Comparison of ENCODE assay signal across 9 mouse cellular contexts in the genomic region with DNA sequence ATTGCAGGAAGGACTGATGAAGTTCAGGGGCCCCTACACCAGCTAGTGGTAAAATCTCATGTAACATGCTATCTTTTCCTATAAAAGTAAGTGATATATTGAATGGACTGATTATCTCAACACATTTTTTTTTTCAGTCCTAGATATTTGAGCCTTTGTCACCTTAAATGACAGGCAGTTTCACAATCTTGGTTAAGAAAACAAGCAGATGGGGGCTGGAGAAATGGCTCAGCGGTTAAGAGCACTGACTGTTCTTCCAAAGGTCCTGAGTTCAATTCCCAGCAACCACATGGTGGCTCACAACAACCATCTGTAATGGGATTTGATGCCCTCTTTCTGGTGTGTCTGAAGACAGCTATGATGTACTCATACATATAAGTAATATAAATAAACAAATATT. TPM values are rescaled to one million over a fixed set of nuclear protein-coding genes. Genes with fewer than 3 reads are reported as not detected.
A peak's percentile ranks its signal among the peaks of the same experiment; 100 is the strongest.
DNase-seq lines count a peak whose midpoint lies in the region; ATAC-seq and TF ChIP-seq lines count a peak whose summit lies in the region.
"Had no signal": no experiment of that assay in that cellular context is flagged by ENCODE, and none has a peak within 500 bp of the region (broad histone marks: within the 10 kb centered on the region; RNA-seq: fewer than 3 reads in every experiment).

No protein-coding gene starts in this region.

- peak overlapping the region; percentile 80; the same call in 1 of the 2 replicates for H3K4me3 ChIP-seq in lung, postnatal 0 days (ENCODE audit: low read depth, low read length)
- H3K4me3 ChIP-seq in lung, adult 2 months (replicated peaks; ENCODE audit: extremely low read depth, low read depth, low read length), result no peak overlapping the region
- H3K4me3 ChIP-seq in forebrain, embryonic 16.5 days (replicated peaks; ENCODE audit: low read length), result no peak overlapping the region
- peak overlapping the region; percentile 97; the same call in 1 of the 2 replicates for H3K4me3 ChIP-seq in liver, embryonic 12.5 days
- peak overlapping the region; percentile 90; the same call in 1 of the 2 replicates for H3K4me3 ChIP-seq in stomach, embryonic 15.5 days (replicated peaks)

- no peak for ATAC-seq in lung, postnatal 0 days
- ATAC-seq in forebrain, embryonic 16.5 days, result no peak
- no peak for ATAC-seq in liver, embryonic 12.5 days
- no peak for ATAC-seq in stomach, embryonic 15.5 days (ENCODE audit: insufficient read depth, low FRiP score, low read depth)
- ATAC-seq: inflammation-experienced regulatory T-cells, adult 6 months had no signal

- no peak overlapping the region for H3K27ac ChIP-seq in lung, postnatal 0 days (ENCODE audit: low read length)
- H3K27ac ChIP-seq in forebrain, embryonic 16.5 days (ENCODE audit: low read length), result no peak overlapping the region
- H3K27ac ChIP-seq in liver, embryonic 12.5 days, result no peak overlapping the region
- H3K27ac ChIP-seq in stomach, embryonic 15.5 days, result no peak overlapping the region

- no peaks in the 10 kb centered on the region for H3K27me3 ChIP-seq in lung, postnatal 0 days (replicated peaks; ENCODE audit: insufficient read depth, low read length)
- H3K27me3 ChIP-seq in forebrain, embryonic 16.5 days (replicated peaks; ENCODE audit: control insufficient read depth, insufficient read depth, low read length), result no peaks in the 10 kb centered on the region
- H3K27me3 ChIP-seq in liver, embryonic 12.5 days (replicated peaks), result no peaks in the 10 kb centered on the region
- no peaks in the 10 kb centered on the region for H3K27me3 ChIP-seq in stomach, embryonic 15.5 days (replicated peaks)

- TF ChIP-seq POLR2A in lung, adult 2 months (IDR thresholded peaks at IDR 0.05; ENCODE audit: borderline replicate concordance, extremely low read depth, low read depth, low read length), result no peak

- no peak for TF ChIP-seq EP300 in lung, postnatal 0 days (IDR thresholded peaks at IDR 0.05)

- no peak for TF ChIP-seq CTCF in lung, postnatal 0 days (IDR thresholded peaks at IDR 0.05)
- no peak for TF ChIP-seq CTCF in lung, adult 2 months (IDR thresholded peaks at IDR 0.05; ENCODE audit: insufficient read depth, low read length)

- H3K4me1 ChIP-seq in lung, postnatal 0 days (ENCODE audit: insufficient read depth, low read depth, low read length), result peaks cover 4% of the 10 kb centered on the region; the same call in 1 of the 2 replicates
- H3K4me1 ChIP-seq in lung, adult 2 months (ENCODE audit: control insufficient read depth, insufficient read depth, low read length), result peaks cover 8% of the 10 kb centered on the region; the same call in 1 of the 2 replicates
- peaks cover 11% of the 10 kb centered on the region for H3K4me1 ChIP-seq in forebrain, embryonic 16.5 days (replicated peaks; ENCODE audit: control insufficient read depth, insufficient read depth, low read length)
- H3K4me1 ChIP-seq in liver, embryonic 12.5 days, result peaks cover 47% of the 10 kb centered on the region
- H3K4me1 ChIP-seq in stomach, embryonic 15.5 days, result no peaks in the 10 kb centered on the region

- H3K9me3 ChIP-seq in lung, postnatal 0 days (ENCODE audit: low read length), result no peaks in the 10 kb centered on the region
- no peaks in the 10 kb centered on the region for H3K9me3 ChIP-seq in forebrain, embryonic 16.5 days (ENCODE audit: control insufficient read depth, low read length)
- H3K9me3 ChIP-seq in liver, embryonic 12.5 days (replicated peaks), result 0 out of 2 replicates have a peak, but pooled peaks cover 4% of the 10 kb centered on the region
- no peaks in the 10 kb centered on the region for H3K9me3 ChIP-seq in stomach, embryonic 15.5 days

- H3K4me2 ChIP-seq in lung, postnatal 0 days (replicated peaks; ENCODE audit: low read depth, low read length), result peak overlapping the region; percentile 93
- peak overlapping the region; percentile 89 for H3K4me2 ChIP-seq in forebrain, embryonic 16.5 days (ENCODE audit: low read length)
- peak overlapping the region; percentile 95 for H3K4me2 ChIP-seq in liver, embryonic 12.5 days
- H3K4me2 ChIP-seq in stomach, embryonic 15.5 days, result peak overlapping the region; percentile 95

- H3K9ac ChIP-seq in lung, postnatal 0 days (replicated peaks; ENCODE audit: low read depth), result no peak overlapping the region
- no peak overlapping the region for H3K9ac ChIP-seq in forebrain, embryonic 16.5 days (replicated peaks; ENCODE audit: low read depth, low read length)
- 0 out of 2 replicates have a peak overlapping the region, but pooled peaks have one; percentile 87 for H3K9ac ChIP-seq in liver, embryonic 12.5 days
- no peak overlapping the region for H3K9ac ChIP-seq in stomach, embryonic 15.5 days

- 61% methylated on average over 1 of the region's 1 CpGs for WGBS in lung, postnatal 0 days
- WGBS in lung, adult 2 months, result 78% methylated on average over 1 of the region's 1 CpGs
- 94% methylated on average over 1 of the region's 1 CpGs for WGBS in forebrain, embryonic 16.5 days
- WGBS in liver, embryonic 12.5 days (ENCODE audit: insufficient replicate concordance), result 85% methylated on average over 1 of the region's 1 CpGs
- 67% methylated on average over 1 of the region's 1 CpGs for WGBS in stomach, embryonic 15.5 days

- peaks cover 13% of the 10 kb centered on the region; the same call in 1 of the 2 replicates for H3K36me3 ChIP-seq in lung, postnatal 0 days (ENCODE audit: insufficient read depth, low read length)
- H3K36me3 ChIP-seq in forebrain, embryonic 16.5 days (ENCODE audit: control insufficient read depth, insufficient read depth), result no peaks in the 10 kb centered on the region; the same call in 1 of the 2 replicates
- peaks cover 58% of the 10 kb centered on the region for H3K36me3 ChIP-seq in liver, embryonic 12.5 days
- H3K36me3 ChIP-seq in stomach, embryonic 15.5 days, result peaks cover 20% of the 10 kb centered on the region

- DNase-seq in lung, postnatal 0 days (ENCODE audit: low spot score), result no peak
- no peak for DNase-seq in lung, adult 2 months
- no peak for DNase-seq in right cerebral cortex, adult 18-20 months
- DNase-seq in adrenal gland, postnatal 25 days, result no peak
- DNase-seq in thymus, postnatal 10 days (ENCODE audit: low spot score in 2 of 2), result no peak

RNA-seq across cellular contexts. Expression of a gene that starts 1.7 kb away (rescaled TPM):
- polyA plus RNA-seq in lung, postnatal 0 days (2015; fragmentation: Nextera tagmentation; extraction: Ambion mirVana), result 107 and 131 TPM in 2 replicates
- 51.5 and 64.0 TPM in 2 replicates for polyA plus RNA-seq in lung, adult 2 months (2012; rRNA removed)
- polyA plus RNA-seq in forebrain, embryonic 16.5 days (2015; fragmentation: Nextera tagmentation; extraction: Ambion mirVana), result 52.9 and 58.8 TPM in 2 replicates
- 22.2 and 23.8 TPM in 2 replicates for polyA plus RNA-seq in liver, embryonic 12.5 days (2016; fragmentation: Nextera tagmentation; extraction: Ambion mirVana)
- polyA plus RNA-seq in stomach, embryonic 15.5 days (2015; fragmentation: Nextera tagmentation; extraction: Ambion mirVana), result 93.2 and 96.3 TPM in 2 replicates
- total RNA-seq in adrenal gland, postnatal 25 days (2021), result 87.8 and 93.9 TPM in 2 replicates

RNA-seq across cellular contexts. Expression of a gene that starts 24.1 kb away (rescaled TPM):
- 63.6 and 67.7 TPM in 2 replicates for polyA plus RNA-seq in lung, postnatal 0 days (2015; fragmentation: Nextera tagmentation; extraction: Ambion mirVana)
- 43.8 and 49.6 TPM in 2 replicates for polyA plus RNA-seq in lung, adult 2 months (2012; rRNA removed)
- 62.2 and 67.9 TPM in 2 replicates for polyA plus RNA-seq in forebrain, embryonic 16.5 days (2015; fragmentation: Nextera tagmentation; extraction: Ambion mirVana)
- polyA plus RNA-seq in liver, embryonic 12.5 days (2016; fragmentation: Nextera tagmentation; extraction: Ambion mirVana), result 67.4 and 71.1 TPM in 2 replicates
- polyA plus RNA-seq in stomach, embryonic 15.5 days (2015; fragmentation: Nextera tagmentation; extraction: Ambion mirVana), result 88.5 and 90.4 TPM in 2 replicates
- total RNA-seq in adrenal gland, postnatal 25 days (2021), result 52.6 and 57.3 TPM in 2 replicates

RNA-seq across cellular contexts. Expression of a gene that starts 27.0 kb away (rescaled TPM):
- 1.9 and 2.2 TPM in 2 replicates for polyA plus RNA-seq in lung, postnatal 0 days (2015; fragmentation: Nextera tagmentation; extraction: Ambion mirVana)
- polyA plus RNA-seq in lung, adult 2 months (2012; rRNA removed), result 7.3 and 9.1 TPM in 2 replicates
- polyA plus RNA-seq in forebrain, embryonic 16.5 days (2015; fragmentation: Nextera tagmentation; extraction: Ambion mirVana), result 0.12 TPM in 1 of 2 replicates, not detected in the other
- 3.9 and 4.3 TPM in 2 replicates for polyA plus RNA-seq in liver, embryonic 12.5 days (2016; fragmentation: Nextera tagmentation; extraction: Ambion mirVana)
- polyA plus RNA-seq in stomach, embryonic 15.5 days (2015; fragmentation: Nextera tagmentation; extraction: Ambion mirVana), result 0.71 and 0.90 TPM in 2 replicates
- total RNA-seq in adrenal gland, postnatal 25 days (2021), result 1.7 and 2.2 TPM in 2 replicates

RNA-seq across cellular contexts. Expression of a gene that starts 41.3 kb away (rescaled TPM):
- 37.0 and 40.5 TPM in 2 replicates for polyA plus RNA-seq in lung, postnatal 0 days (2015; fragmentation: Nextera tagmentation; extraction: Ambion mirVana)
- polyA plus RNA-seq in lung, adult 2 months (2012; rRNA removed), result 19.5 and 25.0 TPM in 2 replicates
- polyA plus RNA-seq in forebrain, embryonic 16.5 days (2015; fragmentation: Nextera tagmentation; extraction: Ambion mirVana), result 34.7 and 44.1 TPM in 2 replicates
- 36.0 and 41.2 TPM in 2 replicates for polyA plus RNA-seq in liver, embryonic 12.5 days (2016; fragmentation: Nextera tagmentation; extraction: Ambion mirVana)
- polyA plus RNA-seq in stomach, embryonic 15.5 days (2015; fragmentation: Nextera tagmentation; extraction: Ambion mirVana), result 90.9 and 92.1 TPM in 2 replicates
- 13.0 and 15.7 TPM in 2 replicates for total RNA-seq in adrenal gland, postnatal 25 days (2021)

RNA-seq across cellular contexts. Expression of a gene that starts 48.5 kb away (rescaled TPM):
- polyA plus RNA-seq in lung, postnatal 0 days (2015; fragmentation: Nextera tagmentation; extraction: Ambion mirVana), result 139 and 145 TPM in 2 replicates
- polyA plus RNA-seq in lung, adult 2 months (2012; rRNA removed), result 13.6 and 21.0 TPM in 2 replicates
- polyA plus RNA-seq in forebrain, embryonic 16.5 days (2015; fragmentation: Nextera tagmentation; extraction: Ambion mirVana), result 120 and 140 TPM in 2 replicates
- 91.1 and 98.9 TPM in 2 replicates for polyA plus RNA-seq in liver, embryonic 12.5 days (2016; fragmentation: Nextera tagmentation; extraction: Ambion mirVana)
- polyA plus RNA-seq in stomach, embryonic 15.5 days (2015; fragmentation: Nextera tagmentation; extraction: Ambion mirVana), result 172 and 178 TPM in 2 replicates
- total RNA-seq in adrenal gland, postnatal 25 days (2021), result 118 and 134 TPM in 2 replicates

Comparison
In these comparisons a context has a peak if more than half of its experiments do, and no peak if none do; other contexts are left out.
1. H3K4me3 ChIP-seq: peak in lung, postnatal 0 days (single experiment), liver, embryonic 12.5 days (single experiment) and stomach, embryonic 15.5 days (single experiment); none in lung, adult 2 months (single experiment) and forebrain, embryonic 16.5 days (single experiment).
2. Peak in every context shown above with its lines, with median percentiles within 50 percentile points of each other: H3K4me2 ChIP-seq.